Mouse (Mus musculus): ENCODE results near the gene Mdga2. TPM values are rescaled to one million over a fixed set of nuclear protein-coding genes. Genes with fewer than 3 reads are reported as not detected.

Gene Mdga2
- polyA plus RNA-seq, 1 experiment: not detected

DNA sequence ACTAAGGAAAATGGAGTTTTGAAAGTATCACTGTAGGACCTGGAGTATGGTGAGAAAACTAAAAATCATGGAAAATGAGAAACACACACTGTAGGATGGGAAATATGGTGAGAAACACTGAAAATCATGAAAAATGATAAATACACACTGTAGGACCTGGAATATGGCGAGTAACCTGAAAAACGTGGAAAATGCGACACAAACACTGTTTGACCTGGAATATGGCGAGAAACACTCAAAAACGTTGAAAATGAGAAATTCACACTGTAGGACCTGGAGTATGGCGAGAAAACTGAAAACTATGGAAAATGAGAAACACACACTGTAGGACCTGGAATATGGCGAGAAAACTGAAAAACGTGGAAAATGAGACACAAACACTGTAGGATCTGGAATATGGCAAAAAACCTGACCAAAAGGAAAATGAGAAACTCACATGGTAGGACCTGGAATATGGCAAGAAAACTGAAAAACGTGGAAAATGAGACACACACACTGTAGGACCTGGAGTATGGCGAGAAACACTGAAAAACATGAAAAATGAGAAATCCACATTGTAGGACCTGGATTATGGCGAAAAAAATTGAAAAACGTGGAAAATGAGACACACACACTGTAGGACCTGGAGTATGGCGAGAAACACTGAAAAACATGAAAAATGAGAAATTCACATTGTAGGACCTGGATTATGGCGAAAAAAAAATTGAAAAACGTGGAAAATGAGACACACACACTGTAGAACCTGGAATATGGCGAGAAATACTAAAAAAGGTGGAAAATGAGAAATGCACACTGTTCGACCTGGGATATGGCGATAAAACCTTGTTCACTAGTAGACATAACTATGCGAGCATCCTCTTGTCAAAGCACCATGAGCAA is 163.0 kb downstream of the Mdga2 start:
- peaks cover 9% of the 10 kb centered on the region for H3K9me3 ChIP-seq
- H3K4me3 ChIP-seq (replicated peaks): no peak overlapping the region
- no peaks in the 10 kb centered on the region for H3K36me3 ChIP-seq (replicated peaks; ENCODE audit: low read length)
- TF ChIP-seq GATA1 (IDR thresholded peaks at IDR 0.05; ENCODE audit: borderline replicate concordance, low read length) (no peak), FLI1 (IDR thresholded peaks at IDR 0.05; ENCODE audit: low read length) (no peak)
- no peaks in the 10 kb centered on the region for H3K4me1 ChIP-seq
- no peaks in the 10 kb centered on the region for H3K27me3 ChIP-seq (replicated peaks)

DNA sequence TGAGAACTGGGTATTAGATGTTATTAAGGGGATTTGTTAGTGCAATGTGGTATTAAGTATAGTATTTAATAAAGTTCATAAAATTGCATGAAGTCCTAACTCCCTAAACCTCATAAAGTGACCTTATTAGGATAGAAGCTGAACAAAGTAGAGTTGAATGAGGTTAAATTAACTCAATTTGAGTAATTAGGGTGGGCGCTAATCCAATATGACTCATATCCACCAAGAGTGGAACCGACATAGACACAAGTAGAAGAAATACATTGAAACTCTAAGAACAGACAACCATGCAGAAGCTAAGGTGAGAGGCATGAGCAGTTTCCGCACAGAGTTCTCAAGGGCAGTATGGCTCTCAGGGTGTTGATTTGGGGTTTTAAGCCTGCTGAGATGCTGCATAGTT is 165.7 kb downstream of the Mdga2 start:
- no peaks in the 10 kb centered on the region for H3K36me3 ChIP-seq (replicated peaks; ENCODE audit: low read length)
- no peak for TF ChIP-seq GATA1 (IDR thresholded peaks at IDR 0.05; ENCODE audit: borderline replicate concordance, low read length)
- no peak for TF ChIP-seq FLI1 (IDR thresholded peaks at IDR 0.05; ENCODE audit: low read length)
- no peak overlapping the region for H3K4me3 ChIP-seq (replicated peaks)

DNA sequence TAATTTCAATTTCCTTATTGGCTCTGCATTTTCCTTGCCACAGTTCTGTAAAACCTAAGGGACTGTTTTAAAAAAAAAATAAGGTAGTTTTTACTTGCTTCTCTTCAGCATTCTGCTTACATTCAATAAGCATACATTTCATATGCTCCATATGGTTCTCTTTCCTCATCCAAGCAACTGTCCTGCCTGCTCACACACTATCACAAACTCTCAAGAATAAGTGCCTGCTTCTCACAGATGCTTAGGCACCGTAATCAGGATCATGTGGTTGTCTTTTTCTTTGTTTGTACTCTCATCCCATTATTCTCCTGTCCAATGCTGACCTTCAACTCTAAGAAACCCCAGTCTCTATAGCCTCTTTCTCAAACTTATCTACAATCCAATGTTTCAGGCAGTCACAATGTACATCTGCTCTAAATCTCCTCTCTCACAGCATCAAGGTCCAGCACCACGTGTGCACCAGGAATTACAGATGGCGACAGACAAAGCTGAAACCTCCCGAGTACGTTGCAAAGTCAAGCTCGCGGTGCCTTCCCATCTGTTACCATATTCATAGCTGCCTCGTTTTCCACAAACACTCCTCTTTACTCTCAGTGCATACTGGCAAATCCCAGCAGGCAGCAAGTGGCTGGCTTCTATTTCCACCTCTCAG is 177.1 kb downstream of the Mdga2 start:
- TF ChIP-seq GATA1 (IDR thresholded peaks at IDR 0.05; ENCODE audit: borderline replicate concordance, low read length) (no peak), FLI1 (IDR thresholded peaks at IDR 0.05; ENCODE audit: low read length) (no peak)
- Histone ChIP-seq H3K9me3 (no peaks in the 10 kb centered on the region), H3K36me3 (replicated peaks; ENCODE audit: low read length) (no peaks in the 10 kb centered on the region), H3K4me3 (replicated peaks) (no peak overlapping the region), H3K27me3 (replicated peaks) (no peaks in the 10 kb centered on the region), H3K4me1 (no peaks in the 10 kb centered on the region)

More for the DNA sequence above, 165.7 kb downstream of the Mdga2 start:
- peaks cover 9% of the 10 kb centered on the region for H3K9me3 ChIP-seq
- no peaks in the 10 kb centered on the region for H3K27me3 ChIP-seq (replicated peaks)
- H3K4me1 ChIP-seq: no peaks in the 10 kb centered on the region

DNA sequence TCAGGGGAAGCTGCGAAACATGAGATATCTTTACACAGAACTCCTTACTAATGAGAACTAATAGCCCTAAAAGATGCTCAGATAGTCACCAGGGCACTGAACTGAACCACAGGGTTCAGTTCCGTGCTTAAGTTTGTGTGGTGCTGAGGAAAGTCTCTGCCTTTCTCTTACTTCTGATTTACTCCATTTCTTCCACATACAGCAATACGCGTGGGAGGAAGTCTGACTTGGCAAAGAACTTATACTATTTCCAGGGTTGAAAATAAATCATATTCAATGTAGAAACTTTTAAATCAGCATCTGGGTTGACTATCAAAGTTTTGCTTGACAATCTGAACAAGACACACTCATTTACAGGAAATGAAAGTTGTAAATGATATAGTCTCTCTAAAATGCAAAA is 180.5 kb downstream of the Mdga2 start:
- Histone ChIP-seq H3K4me1 (no peaks in the 10 kb centered on the region), H3K27me3 (replicated peaks) (no peaks in the 10 kb centered on the region)
- no peak for TF ChIP-seq FLI1 (IDR thresholded peaks at IDR 0.05; ENCODE audit: low read length)
- TF ChIP-seq GATA1 (IDR thresholded peaks at IDR 0.05; ENCODE audit: borderline replicate concordance, low read length): no peak

DNA sequence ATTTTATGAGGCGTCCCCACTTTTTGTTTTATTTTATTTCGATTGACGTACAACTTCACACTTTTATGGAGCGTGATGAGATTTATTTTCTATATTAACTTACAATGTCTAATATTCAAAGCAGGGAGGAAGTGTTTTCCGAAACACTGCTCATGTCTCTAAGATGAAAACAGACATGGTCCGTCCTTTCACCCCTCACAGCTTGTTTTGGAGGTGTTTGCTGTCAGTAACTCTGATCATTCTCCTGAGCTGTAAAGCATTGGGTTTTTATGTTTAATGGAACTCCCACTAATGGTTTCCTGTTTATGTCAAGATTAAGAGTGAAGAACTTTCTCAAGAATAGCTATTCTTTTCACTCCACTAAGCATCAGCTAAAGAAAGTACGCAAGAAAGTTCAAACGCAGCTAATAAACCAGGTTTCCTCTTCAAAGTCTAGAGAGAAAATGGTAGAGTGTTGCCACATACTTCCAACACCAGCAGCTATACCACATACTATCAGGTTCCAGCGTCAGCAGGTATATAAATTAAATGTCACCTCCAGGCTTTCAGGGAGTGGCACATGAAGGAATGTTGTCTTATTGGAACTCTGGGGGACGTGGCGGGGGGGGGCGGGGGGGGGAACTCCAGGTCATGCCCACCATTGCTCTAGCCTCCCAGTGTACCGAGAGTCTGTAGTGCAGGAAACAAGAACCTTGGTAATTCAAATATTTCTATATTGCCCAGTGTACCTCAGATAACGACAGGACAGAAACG is 186.7 kb downstream of the Mdga2 start:
- Histone ChIP-seq H3K9me3 (no peaks in the 10 kb centered on the region), H3K36me3 (replicated peaks; ENCODE audit: low read length) (no peaks in the 10 kb centered on the region), H3K4me1 (no peaks in the 10 kb centered on the region), H3K27me3 (replicated peaks) (no peaks in the 10 kb centered on the region), H3K4me3 (replicated peaks) (no peak overlapping the region)
- no peak for TF ChIP-seq FLI1 (IDR thresholded peaks at IDR 0.05; ENCODE audit: low read length)
- no peak for TF ChIP-seq GATA1 (IDR thresholded peaks at IDR 0.05; ENCODE audit: borderline replicate concordance, low read length)

More for the DNA sequence above, 180.5 kb downstream of the Mdga2 start:
- H3K9me3 ChIP-seq: no peaks in the 10 kb centered on the region
- no peak overlapping the region for H3K4me3 ChIP-seq (replicated peaks)
- H3K36me3 ChIP-seq (replicated peaks; ENCODE audit: low read length): no peaks in the 10 kb centered on the region

DNA sequence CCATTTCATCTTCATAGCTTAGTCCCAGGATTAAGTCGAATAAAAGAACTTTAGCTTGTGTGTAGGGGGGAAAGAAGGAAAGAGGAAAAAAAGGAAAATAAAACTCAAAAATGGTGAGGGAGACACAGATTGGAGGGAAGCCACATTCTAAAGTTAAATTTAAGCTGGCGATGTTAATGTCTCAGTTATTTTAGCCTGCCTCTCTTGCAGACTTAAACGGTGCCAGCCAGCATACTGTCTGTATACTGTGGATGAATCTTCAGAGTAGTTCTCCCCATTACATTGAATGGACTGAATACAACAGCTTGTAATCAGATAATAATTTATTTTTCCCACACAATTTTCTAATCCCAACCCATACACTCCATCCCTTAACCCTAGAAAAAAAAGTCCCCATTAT is 205.2 kb downstream of the Mdga2 start:
- Histone ChIP-seq H3K27me3 (replicated peaks) (no peaks in the 10 kb centered on the region), H3K4me1 (no peaks in the 10 kb centered on the region), H3K36me3 (replicated peaks; ENCODE audit: low read length) (no peaks in the 10 kb centered on the region), H3K4me3 (replicated peaks) (no peak overlapping the region), H3K9me3 (peaks cover 8% of the 10 kb centered on the region; the same call in 1 of the 2 replicates)
- TF ChIP-seq FLI1 (IDR thresholded peaks at IDR 0.05; ENCODE audit: low read length) (no peak), GATA1 (IDR thresholded peaks at IDR 0.05; ENCODE audit: borderline replicate concordance, low read length) (no peak)

DNA sequence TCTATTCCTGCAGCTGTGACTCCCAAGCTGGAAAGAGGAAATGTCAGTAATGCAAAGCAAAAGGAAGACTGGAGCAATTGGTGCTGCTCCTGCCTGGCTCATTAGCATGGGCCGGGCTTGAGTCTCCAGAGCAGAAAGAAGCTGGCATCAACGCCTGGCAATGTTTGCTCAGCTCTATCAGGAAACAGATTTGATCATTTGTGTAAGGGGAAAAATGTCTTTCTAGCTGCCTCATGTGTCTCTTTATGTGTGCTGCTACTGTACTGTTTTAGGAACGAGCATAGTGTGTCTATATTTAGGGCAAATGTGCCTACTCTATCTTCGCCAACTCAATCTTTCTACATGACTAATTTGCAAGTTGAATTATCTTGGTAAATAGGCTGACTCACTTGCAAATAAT is 211.0 kb downstream of the Mdga2 start:
- 0 out of 2 replicates have a peak, but pooled peaks cover 2% of the 10 kb centered on the region for H3K9me3 ChIP-seq
- H3K4me3 ChIP-seq (replicated peaks): no peak overlapping the region
- TF ChIP-seq FLI1 (IDR thresholded peaks at IDR 0.05; ENCODE audit: low read length): no peak
- H3K4me1 ChIP-seq: no peaks in the 10 kb centered on the region
- no peaks in the 10 kb centered on the region for H3K27me3 ChIP-seq (replicated peaks)
- H3K36me3 ChIP-seq (replicated peaks; ENCODE audit: low read length): no peaks in the 10 kb centered on the region

DNA sequence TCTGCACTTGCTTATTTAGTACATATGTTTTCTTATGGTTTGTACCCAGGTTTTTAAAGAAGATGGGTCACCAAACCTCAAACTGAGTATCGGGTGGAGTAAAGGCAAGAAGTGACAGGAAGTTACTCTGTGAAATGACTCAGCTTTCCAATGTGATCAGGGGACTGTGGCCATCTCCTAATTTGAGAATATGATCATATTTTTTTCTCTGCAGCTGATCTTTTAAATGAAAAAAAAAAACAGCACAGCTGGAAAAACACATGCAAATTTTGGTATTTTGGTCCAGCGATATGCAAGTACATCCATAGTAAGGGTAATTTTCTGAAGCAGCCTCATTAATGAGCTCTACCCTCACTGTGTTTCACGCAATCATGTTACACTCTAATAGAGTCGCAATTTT is 212.0 kb downstream of the Mdga2 start:
- H3K36me3 ChIP-seq (replicated peaks; ENCODE audit: low read length): no peaks in the 10 kb centered on the region
- TF ChIP-seq GATA1 (IDR thresholded peaks at IDR 0.05; ENCODE audit: borderline replicate concordance, low read length) (no peak), FLI1 (IDR thresholded peaks at IDR 0.05; ENCODE audit: low read length) (no peak)
- 0 out of 2 replicates have a peak, but pooled peaks cover 2% of the 10 kb centered on the region for H3K9me3 ChIP-seq

DNA sequence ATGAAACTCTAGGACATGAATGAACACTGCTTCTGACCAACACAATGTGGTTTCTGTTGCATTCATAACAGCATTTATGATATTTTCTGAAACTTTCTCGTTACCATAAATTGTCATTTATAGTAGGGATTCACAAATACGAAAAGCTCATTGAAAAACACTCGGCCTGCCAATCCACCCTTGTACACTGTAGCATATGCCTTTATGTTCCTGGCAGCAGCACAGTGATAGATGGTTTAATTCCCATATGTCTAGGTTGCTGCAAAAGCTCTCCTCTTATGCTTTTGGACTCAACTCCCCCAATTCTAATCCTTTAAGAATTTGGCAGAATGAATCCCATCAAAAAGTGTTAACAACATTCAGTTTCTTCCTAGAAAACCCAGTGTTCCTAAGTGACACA is 213.2 kb downstream of the Mdga2 start:
- H3K27me3 ChIP-seq (replicated peaks): no peaks in the 10 kb centered on the region
- H3K4me3 ChIP-seq (replicated peaks): no peak overlapping the region
- no peaks in the 10 kb centered on the region for H3K36me3 ChIP-seq (replicated peaks; ENCODE audit: low read length)
- H3K4me1 ChIP-seq: no peaks in the 10 kb centered on the region
- 0 out of 2 replicates have a peak, but pooled peaks cover 2% of the 10 kb centered on the region for H3K9me3 ChIP-seq
- no peak for TF ChIP-seq GATA1 (IDR thresholded peaks at IDR 0.05; ENCODE audit: borderline replicate concordance, low read length)
- no peak for TF ChIP-seq FLI1 (IDR thresholded peaks at IDR 0.05; ENCODE audit: low read length)

More for the DNA sequence above, 212.0 kb downstream of the Mdga2 start:
- Histone ChIP-seq H3K27me3 (replicated peaks) (no peaks in the 10 kb centered on the region), H3K4me1 (no peaks in the 10 kb centered on the region), H3K4me3 (replicated peaks) (no peak overlapping the region)

Measured in megakaryocyte, embryonic 14.5 days (primary cell).